Mouse (Mus musculus): ENCODE measurements around the gene Etv6. TPM values are rescaled to one million over a fixed set of nuclear protein-coding genes. Genes with fewer than 3 reads are reported as not detected.
"Not testable (repeated sequence)": the region's sequence is repeated elsewhere in the genome, so short reads cannot be mapped to it uniquely, and the experiment has no call there.

Gene Etv6
- 10 to 100 TPM; 21.1 to 21.3 TPM for total RNA-seq (2021)

GRCm38 (mm10) chr6:134035490-134036405, at the start of gene Etv6:
Etv6 (plus strand) TSS chr6:134035700.
- peak; percentile 79 to 90 for DNase-seq (ENCODE audit: extremely low spot score in 1 of 2, low spot score in 2 of 2)
- intact Hi-C loops (cut with DNase I) = loop anchor here (5.0 to 10.0 kb wide), 3 partner anchors 117 to 352 kb away; no protein-coding TSS in a partner anchor

DNA sequence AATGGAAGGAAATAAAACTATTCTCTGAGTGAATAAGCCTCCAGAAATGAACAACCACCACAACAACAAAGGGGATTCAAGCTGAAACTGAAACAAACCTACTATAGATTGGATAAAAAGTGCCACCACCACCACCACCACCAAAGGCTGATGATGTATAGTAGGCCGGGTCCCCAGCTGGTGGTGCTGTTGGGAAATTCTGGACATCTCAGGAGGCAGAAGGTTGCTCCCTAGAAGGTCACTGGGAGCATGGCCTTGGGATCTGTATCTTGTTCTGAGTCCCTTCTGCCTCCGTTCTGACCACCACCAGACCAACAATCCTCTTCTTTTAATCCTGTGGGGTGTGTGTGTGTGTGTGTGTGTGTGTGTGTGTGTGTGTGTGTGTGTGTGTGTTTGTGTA, 49.3 kb upstream of the Etv6 start:
- no peak for DNase-seq (ENCODE audit: extremely low spot score in 1 of 2, low spot score in 2 of 2)
- intact Hi-C loops (cut with DNase I) = no loop called here

GRCm38 (mm10) chr6:133987068-133987591, 48.4 kb upstream of the Etv6 start:
- no peak for DNase-seq (ENCODE audit: extremely low spot score in 1 of 2, low spot score in 2 of 2)
- intact Hi-C loops (cut with DNase I) = no loop called here

- intact Hi-C loops (cut with DNase I) = no loop called here
- DNase-seq (ENCODE audit: extremely low spot score in 1 of 2, low spot score in 2 of 2) = no peak
These were observed 47.5 kb upstream of the Etv6 start for GRCm38 (mm10) chr6:133988011-133988410.

DNA sequence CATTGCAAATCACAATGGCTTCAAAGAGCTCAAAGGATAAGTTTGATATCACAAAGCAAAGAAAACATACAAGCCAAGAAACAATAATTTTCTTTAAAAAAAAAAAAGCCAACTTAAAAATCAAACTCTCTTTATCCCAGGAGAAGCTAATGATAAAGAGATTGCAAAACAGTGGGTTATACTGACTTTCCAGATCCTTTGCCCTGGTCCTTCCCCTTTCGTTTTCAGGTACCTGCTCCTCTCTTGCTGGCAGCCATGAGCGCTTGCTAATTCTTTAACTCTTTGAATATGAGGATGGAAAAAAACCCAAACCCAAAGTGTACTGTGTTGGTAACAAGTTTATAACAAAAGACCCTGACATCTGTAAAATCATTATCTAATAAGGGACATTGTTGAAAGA, 38.0 kb upstream of the Etv6 start:
- intact Hi-C loops (cut with DNase I) = no loop called here
- no peak for DNase-seq (ENCODE audit: extremely low spot score in 1 of 2, low spot score in 2 of 2)

DNA sequence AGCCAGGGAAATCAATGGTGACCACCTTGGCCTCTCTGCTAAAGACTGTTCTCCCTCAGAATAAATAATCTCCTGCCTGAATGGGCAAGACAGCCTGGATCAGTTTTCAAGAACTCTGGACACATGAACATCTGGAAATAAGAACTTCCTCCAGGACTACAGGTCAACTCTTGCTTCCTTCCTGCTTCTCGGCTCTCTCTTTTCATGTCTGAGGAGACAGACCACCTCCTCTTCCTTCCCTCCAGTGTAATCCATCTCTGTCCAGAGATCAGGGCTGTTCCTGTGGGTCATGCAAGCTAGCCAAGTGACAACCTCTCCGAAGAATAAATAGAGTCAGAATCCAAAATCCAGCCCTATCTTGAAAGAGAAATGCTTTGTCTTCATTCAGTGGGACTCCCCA, 37.6 kb upstream of the Etv6 start:
- no peak for DNase-seq (ENCODE audit: extremely low spot score in 1 of 2, low spot score in 2 of 2)
- intact Hi-C loops (cut with DNase I) = no loop called here

- intact Hi-C loops (cut with DNase I); DNase-seq (ENCODE audit: extremely low spot score in 1 of 2, low spot score in 2 of 2): not testable (repeated sequence)
These were observed 20.9 kb upstream of the Etv6 start for GRCm38 (mm10) chr6:134014488-134015110.

DNA sequence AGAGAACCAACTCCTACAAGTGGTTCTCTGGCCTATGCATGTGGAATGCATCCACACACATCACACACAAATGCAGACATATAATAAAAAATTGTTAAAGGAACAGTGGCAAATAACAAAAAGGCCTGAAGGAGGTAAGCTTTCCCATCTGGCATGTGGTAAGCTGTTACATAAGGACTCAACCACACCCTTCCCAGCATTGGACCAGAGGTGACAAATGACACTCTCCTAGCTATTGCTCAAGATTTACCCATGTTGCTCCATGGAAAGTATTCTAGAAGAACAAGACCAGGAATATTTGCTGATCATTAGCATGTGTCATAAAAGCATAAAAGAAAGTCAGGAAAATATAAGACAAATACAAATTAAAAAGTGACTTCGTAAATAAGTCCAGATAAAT, 16.7 kb upstream of the Etv6 start:
- intact Hi-C loops (cut with DNase I) = no loop called here
- no peak for DNase-seq (ENCODE audit: extremely low spot score in 1 of 2, low spot score in 2 of 2)

GRCm38 (mm10) chr6:134020821-134021220, 14.7 kb upstream of the Etv6 start:
- intact Hi-C loops (cut with DNase I) = no loop called here
- no peak for DNase-seq (ENCODE audit: extremely low spot score in 1 of 2, low spot score in 2 of 2)

DNA sequence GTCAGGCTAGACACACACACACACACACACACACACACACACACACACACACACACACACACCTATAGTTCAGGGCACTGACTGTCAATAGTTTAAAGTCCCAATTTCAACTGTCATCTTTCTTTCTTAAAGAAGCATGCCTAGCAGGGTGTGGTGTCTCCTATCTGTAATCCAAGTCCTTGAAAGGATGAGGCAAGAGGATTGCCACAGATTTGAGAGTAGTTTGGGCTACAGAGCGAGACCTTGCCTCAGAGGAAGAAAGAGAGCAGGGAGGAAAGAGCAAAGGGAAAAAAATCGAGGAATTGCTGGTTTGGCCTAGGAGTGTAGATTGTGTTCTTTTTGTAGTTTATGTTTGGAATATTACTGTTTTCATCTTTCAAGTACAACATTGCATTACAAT, 9.2 kb upstream of the Etv6 start:
- DNase-seq (ENCODE audit: extremely low spot score in 1 of 2, low spot score in 2 of 2) = no peak
- intact Hi-C loops (cut with DNase I) = no loop called here

- intact Hi-C loops (cut with DNase I) = no loop called here
- DNase-seq (ENCODE audit: extremely low spot score in 1 of 2, low spot score in 2 of 2) = no peak
These were observed 8.5 kb upstream of the Etv6 start for GRCm38 (mm10) chr6:134027022-134027421.

GRCm38 (mm10) chr6:134032451-134032850, 3.0 kb upstream of the Etv6 start:
- intact Hi-C loops (cut with DNase I) = loop anchor here (5.0 to 10.0 kb wide), 2 partner anchors 65 to 172 kb away; no protein-coding TSS in a partner anchor
- no peak for DNase-seq (ENCODE audit: extremely low spot score in 1 of 2, low spot score in 2 of 2)

- intact Hi-C loops (cut with DNase I) = loop anchor here (5.0 to 10.0 kb wide), 2 partner anchors 67 to 170 kb away; no protein-coding TSS in a partner anchor
- no peak for DNase-seq (ENCODE audit: extremely low spot score in 1 of 2, low spot score in 2 of 2)
These were observed 1.1 kb upstream of the Etv6 start for GRCm38 (mm10) chr6:134034436-134034835.

- DNase-seq (ENCODE audit: extremely low spot score in 1 of 2, low spot score in 2 of 2) = peak; percentile 79 to 92
- intact Hi-C loops (cut with DNase I) = loop anchor here (5.0 to 10.0 kb wide), 4 partner anchors 68 to 352 kb away; no protein-coding TSS in a partner anchor
These were observed 503 bp upstream of the Etv6 start for GRCm38 (mm10) chr6:134034904-134035489.

- intact Hi-C loops (cut with DNase I) = loop anchor here (5.0 to 10.0 kb wide), 3 partner anchors 116 to 351 kb away; no protein-coding TSS in a partner anchor
- no peak for DNase-seq (ENCODE audit: extremely low spot score in 1 of 2, low spot score in 2 of 2)
These were observed 1.0 kb downstream of the Etv6 start for GRCm38 (mm10) chr6:134036491-134036911.

- no peak for DNase-seq (ENCODE audit: extremely low spot score in 1 of 2, low spot score in 2 of 2)
- intact Hi-C loops (cut with DNase I) = loop anchor here (5.0 to 10.0 kb wide), 3 partner anchors 115 to 350 kb away; no protein-coding TSS in a partner anchor
These were observed 1.5 kb downstream of the Etv6 start for GRCm38 (mm10) chr6:134036951-134037431.

- DNase-seq (ENCODE audit: extremely low spot score in 1 of 2, low spot score in 2 of 2) = no peak
- intact Hi-C loops (cut with DNase I) = loop anchor here (5.0 to 10.0 kb wide), 3 partner anchors 114 to 349 kb away; no protein-coding TSS in a partner anchor
These were observed 2.5 kb downstream of the Etv6 start for GRCm38 (mm10) chr6:134037960-134038359.

GRCm38 (mm10) chr6:134038881-134039280, 3.4 kb downstream of the Etv6 start:
- intact Hi-C loops (cut with DNase I) = loop anchor here (5.0 to 10.0 kb wide), 3 partner anchors 113 to 348 kb away; no protein-coding TSS in a partner anchor
- DNase-seq (ENCODE audit: extremely low spot score in 1 of 2, low spot score in 2 of 2) = peak in 1 of 2 experiments; percentile 59

DNA sequence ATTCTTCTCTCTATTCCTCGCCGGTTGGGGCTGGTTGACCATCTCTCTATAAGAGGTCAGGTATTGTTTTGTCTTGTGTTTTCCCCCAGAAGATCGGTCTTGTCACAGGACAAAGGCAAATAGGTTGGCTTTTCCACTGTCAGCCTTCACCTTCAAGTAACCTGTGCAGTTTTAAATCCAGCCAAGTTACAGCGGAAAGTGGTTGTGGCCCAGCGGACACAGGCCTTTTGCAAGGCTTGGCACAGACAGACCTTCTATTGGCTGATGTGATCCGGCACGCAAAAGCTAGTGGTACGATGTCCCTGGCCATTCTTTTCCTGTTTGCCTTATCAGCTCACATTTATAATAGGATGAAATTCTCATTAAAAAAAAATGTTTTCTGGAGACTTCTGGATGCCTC, 3.9 kb downstream of the Etv6 start:
- no peak for DNase-seq (ENCODE audit: extremely low spot score in 1 of 2, low spot score in 2 of 2)

More for the DNA sequence above, 3.9 kb downstream of the Etv6 start:
- intact Hi-C loops (cut with DNase I) = loop anchor here (5.0 to 10.0 kb wide), 3 partner anchors 113 to 348 kb away; no protein-coding TSS in a partner anchor

Data from left cerebral cortex, postnatal 10 days (tissue).